ENCODE assay signal across 14 mouse cellular contexts in genomic region chr3:41603470-41604019, GRCm38 (mm10). TPM values are rescaled to one million over a fixed set of nuclear protein-coding genes. Genes with fewer than 3 reads are reported as not detected.
DNase-seq lines count a peak whose midpoint lies in the region; ATAC-seq and TF ChIP-seq lines count a peak whose summit lies in the region.
"Had no signal": no experiment of that assay in that cellular context is flagged by ENCODE, and none has a peak within 500 bp of the region (broad histone marks: within the 10 kb centered on the region; RNA-seq: fewer than 3 reads in every experiment).

No protein-coding gene starts in this region.

- H3K36me3 ChIP-seq in ES-Bruce4 (ENCODE audit: control insufficient read depth, insufficient read depth, low read length, poor library complexity, severe bottlenecking) = peaks cover 95% of the 10 kb centered on the region
- H3K36me3 ChIP-seq in embryonic facial prominence, embryonic 10.5 days (replicated peaks) = peaks cover 73% of the 10 kb centered on the region
- peaks cover 18% of the 10 kb centered on the region for H3K36me3 ChIP-seq in forebrain, postnatal 0 days (ENCODE audit: insufficient read depth)
- H3K36me3 ChIP-seq in midbrain, embryonic 13.5 days = peaks cover 25% of the 10 kb centered on the region

- no peak overlapping the region for H3K4me3 ChIP-seq in ES-Bruce4 (ENCODE audit: low read depth, low read length)
- H3K4me3 ChIP-seq in embryonic facial prominence, embryonic 10.5 days = no peak overlapping the region
- no peak overlapping the region for H3K4me3 ChIP-seq in forebrain, postnatal 0 days (ENCODE audit: low read depth, low read length)
- H3K4me3 ChIP-seq in midbrain, embryonic 13.5 days (replicated peaks) = no peak overlapping the region
- no peak overlapping the region for H3K4me3 ChIP-seq in cerebellum, adult 2 months (replicated peaks; ENCODE audit: insufficient read depth, low read depth, low read length)

- WGBS in embryonic facial prominence, embryonic 10.5 days = 34% methylated on average over 5 of the region's 5 CpGs
- 26% methylated on average over 5 of the region's 5 CpGs for WGBS in forebrain, postnatal 0 days
- 13% methylated on average over 5 of the region's 5 CpGs for WGBS in midbrain, embryonic 13.5 days
- 64% methylated on average over 5 of the region's 5 CpGs for WGBS in cerebellum, adult 2 months

- no peaks in the 10 kb centered on the region for H3K9me3 ChIP-seq in ES-Bruce4 (replicated peaks; ENCODE audit: control insufficient read depth, insufficient read depth, low read length, poor library complexity, severe bottlenecking)
- no peaks in the 10 kb centered on the region for H3K9me3 ChIP-seq in embryonic facial prominence, embryonic 10.5 days
- no peaks in the 10 kb centered on the region for H3K9me3 ChIP-seq in forebrain, postnatal 0 days (ENCODE audit: low read length)
- H3K9me3 ChIP-seq in midbrain, embryonic 13.5 days = no peaks in the 10 kb centered on the region

- H3K4me2 ChIP-seq in forebrain, postnatal 0 days (ENCODE audit: low read depth) = no peak overlapping the region
- H3K4me2 ChIP-seq in midbrain, embryonic 13.5 days (replicated peaks) = no peak overlapping the region

- peaks cover 4% of the 10 kb centered on the region for H3K4me1 ChIP-seq in ES-Bruce4 (ENCODE audit: control insufficient read depth, insufficient read depth, low read length)
- peaks cover 12% of the 10 kb centered on the region for H3K4me1 ChIP-seq in embryonic facial prominence, embryonic 10.5 days
- H3K4me1 ChIP-seq in forebrain, postnatal 0 days (ENCODE audit: insufficient read depth) = no peaks in the 10 kb centered on the region
- H3K4me1 ChIP-seq in midbrain, embryonic 13.5 days (replicated peaks) = peaks cover 35% of the 10 kb centered on the region
- H3K4me1 ChIP-seq in cerebellum, adult 2 months (ENCODE audit: control insufficient read depth, insufficient read depth, low read length) = peaks cover 5% of the 10 kb centered on the region; the same call in 1 of the 2 replicates

- peak; percentile 27 for ATAC-seq in forebrain, postnatal 0 days
- ATAC-seq in midbrain, embryonic 13.5 days = peak; percentile 63
- ATAC-seq: CD4-positive, CD25-positive, alpha-beta regulatory T cell, adult 4 months had no signal

- peak overlapping the region; percentile 4; the same call in 1 of the 2 replicates for H3K27ac ChIP-seq in ES-Bruce4 (ENCODE audit: insufficient read depth, low read length)
- peak overlapping the region; percentile 30; the same call in 1 of the 2 replicates for H3K27ac ChIP-seq in embryonic facial prominence, embryonic 10.5 days (replicated peaks)
- H3K27ac ChIP-seq in forebrain, postnatal 0 days (ENCODE audit: low read depth, low read length) = no peak overlapping the region
- H3K27ac ChIP-seq in midbrain, embryonic 13.5 days = peak overlapping the region; percentile 57
- H3K27ac ChIP-seq in cerebellum, adult 2 months (ENCODE audit: insufficient read depth, low read length) = no peak overlapping the region
- H3K27ac ChIP-seq: liver, embryonic 14.5 days had no signal

- no peaks in the 10 kb centered on the region for H3K27me3 ChIP-seq in ES-Bruce4 (ENCODE audit: control insufficient read depth, insufficient read depth, low read length, poor library complexity, severe bottlenecking)
- no peaks in the 10 kb centered on the region for H3K27me3 ChIP-seq in embryonic facial prominence, embryonic 10.5 days (replicated peaks; ENCODE audit: low read depth, poor library complexity, severe bottlenecking)
- no peaks in the 10 kb centered on the region for H3K27me3 ChIP-seq in forebrain, postnatal 0 days (ENCODE audit: insufficient read depth, low read length)
- H3K27me3 ChIP-seq in midbrain, embryonic 13.5 days = no peaks in the 10 kb centered on the region
- H3K27me3 ChIP-seq in cerebellum, adult 2 months (ENCODE audit: control insufficient read depth, insufficient read depth, low read length) = no peaks in the 10 kb centered on the region

- no peak for TF ChIP-seq CTCF in ES-Bruce4 (IDR thresholded peaks at IDR 0.05; ENCODE audit: low read depth, low read length)
- TF ChIP-seq CTCF in forebrain, postnatal 0 days (IDR thresholded peaks at IDR 0.05; ENCODE audit: low read depth) = no peak
- no peak for TF ChIP-seq CTCF in cerebellum, adult 2 months (IDR thresholded peaks at IDR 0.05; ENCODE audit: borderline replicate concordance, insufficient read depth, low read depth, low read length)

- no peak for DNase-seq in embryonic facial prominence, embryonic 10.5 days (ENCODE audit: low spot score)
- DNase-seq in forebrain, postnatal 0 days = no peak
- DNase-seq in cerebellum, adult 2 months = no peak
- DNase-seq in left cerebral cortex, adult 9 months (ENCODE audit: low spot score in 2 of 2) = no peak
- no peak for DNase-seq in embryo, embryonic 10 days (ENCODE audit: low spot score)
- DNase-seq: cerebellum, adult 11-12 months; heart, postnatal 36 days; layer of hippocampus, adult 9-11 months; lung, postnatal 14 days; right cerebral cortex, postnatal 14 days had no signal

- no peak for TF ChIP-seq POLR2A in ES-Bruce4 (IDR thresholded peaks at IDR 0.05; ENCODE audit: insufficient read depth, low read length)
- no peak for TF ChIP-seq POLR2A in cerebellum, adult 2 months (IDR thresholded peaks at IDR 0.05; ENCODE audit: borderline replicate concordance, insufficient read depth, low read length)

- TF ChIP-seq EP300 in ES-Bruce4 (IDR thresholded peaks at IDR 0.05; ENCODE audit: insufficient read depth, low read depth, low read length) = no peak

- H3K9ac ChIP-seq in ES-Bruce4 (ENCODE audit: low read depth, poor library complexity, severe bottlenecking) = no peak overlapping the region
- H3K9ac ChIP-seq in forebrain, postnatal 0 days = no peak overlapping the region
- H3K9ac ChIP-seq in midbrain, embryonic 13.5 days (replicated peaks) = no peak overlapping the region
- H3K9ac ChIP-seq: liver, embryonic 14.5 days had no signal

RNA-seq across cellular contexts. Expression of gene Jade1, which starts 48.0 kb away (rescaled TPM):
- 179 and 201 TPM in 2 replicates for polyA plus RNA-seq in ES-Bruce4 (2011; ENCODE audit: insufficient read depth, insufficient read length, low read depth, missing spikeins)
- 15.5 and 18.8 TPM in 2 replicates for polyA plus RNA-seq in embryonic facial prominence, embryonic 10.5 days (2016; fragmentation: Nextera tagmentation; extraction: Ambion mirVana)
- total RNA-seq in forebrain, postnatal 0 days (2014; rRNA removed) = 17.9 and 22.1 TPM in 2 replicates
- polyA plus RNA-seq in forebrain, postnatal 0 days (2015; fragmentation: Nextera tagmentation; extraction: Ambion mirVana) = 9.5 and 13.1 TPM in 2 replicates
- polyA plus RNA-seq in midbrain, embryonic 13.5 days (2015; fragmentation: Nextera tagmentation; extraction: Ambion mirVana) = 10.5 and 13.2 TPM in 2 replicates
- polyA plus RNA-seq in cerebellum, adult 2 months (2012; rRNA removed) = 30.1 and 31.8 TPM in 2 replicates

Comparison
In these comparisons a context has a peak if more than half of its experiments do, and no peak if none do; other contexts are left out.
1. H3K27ac ChIP-seq: peak in ES-Bruce4 (single experiment), embryonic facial prominence, embryonic 10.5 days (single experiment) and midbrain, embryonic 13.5 days (single experiment); none in forebrain, postnatal 0 days (single experiment) and cerebellum, adult 2 months (single experiment).